Mouse (Mus musculus) kidney, adult 2 months (tissue): ENCODE measurements around the gene Odf2. TPM values are rescaled to one million over a fixed set of nuclear protein-coding genes. Genes with fewer than 3 reads are reported as not detected.
"Not testable (repeated sequence)": the region's sequence is repeated elsewhere in the genome, so short reads cannot be mapped to it uniquely, and the experiment has no call there.

ENCODE experiments used
- DNase-seq: peaks from one replicate; pipeline ENCODE4 v3.0.0; 2021
- H3K27ac ChIP-seq: fragments of 200-500 bp; 2 replicates; pipeline ENCODE4 v1.5.1; 2012; ENCODE audit warnings: low read depth, low read length, control low read depth, inconsistent platforms; ENCODE audit not compliant: insufficient read depth
- H3K27me3 ChIP-seq: fragments of 200-500 bp; replicated peaks from 2 replicates; pipeline ENCODE4 v1.6.1; 2012; ENCODE audit warnings: mild to moderate bottlenecking, moderate library complexity, low read length, inconsistent platforms; ENCODE audit not compliant: control insufficient read depth, insufficient read depth
- H3K36me3 ChIP-seq: fragments of 200-500 bp; 2 replicates; pipeline ENCODE4 v1.6.1; 2012; ENCODE audit warnings: mild to moderate bottlenecking, moderate library complexity, low read length, inconsistent platforms; ENCODE audit not compliant: control insufficient read depth, insufficient read depth
- H3K4me1 ChIP-seq: fragments of 200-500 bp; 2 replicates; pipeline ENCODE4 v1.6.1; 2011; ENCODE audit warnings: low read length; ENCODE audit not compliant: control insufficient read depth, insufficient read depth
- H3K4me3 ChIP-seq: fragments of 200-500 bp; 2 replicates; pipeline ENCODE4 v1.5.1; 2011; ENCODE audit warnings: mild to moderate bottlenecking, low read depth, low read length, control low read depth; ENCODE audit not compliant: insufficient read depth
- CTCF ChIP-seq: fragments of 200-500 bp; conservative IDR thresholded peaks from 2 replicates; pipeline ENCODE4 v1.5.1; 2011; ENCODE audit warnings: low read depth, mild to moderate bottlenecking, control low read depth, low read length, moderate library complexity, mixed read lengths; ENCODE audit not compliant: insufficient read depth, insufficient read length
- POLR2A ChIP-seq: fragments of 200-500 bp; IDR thresholded peaks from one replicate; pipeline ENCODE4 v1.6.1; 2011; ENCODE audit warnings: low read depth, low read length, control low read depth
- WGBS: fragments of 180-500 bp; shearing (Covaris S2); methylation state at CpG from one replicate; pipeline ENCODE4 v1.1.7; 2018; 5-methylcytosine and 5-hydroxymethylcytosine counted together
- polyA plus RNA-seq: library from polyadenylated mRNA; depleted of rRNA; stranded (reverse); fragments of >200 nt; gene quantifications from 2 replicates; pipeline ENCODE4 v1.2.3, GENCODE M21; 2012

Odf2 gene
- polyA plus RNA-seq, 1 experiment: 17.6 TPM

DNA sequence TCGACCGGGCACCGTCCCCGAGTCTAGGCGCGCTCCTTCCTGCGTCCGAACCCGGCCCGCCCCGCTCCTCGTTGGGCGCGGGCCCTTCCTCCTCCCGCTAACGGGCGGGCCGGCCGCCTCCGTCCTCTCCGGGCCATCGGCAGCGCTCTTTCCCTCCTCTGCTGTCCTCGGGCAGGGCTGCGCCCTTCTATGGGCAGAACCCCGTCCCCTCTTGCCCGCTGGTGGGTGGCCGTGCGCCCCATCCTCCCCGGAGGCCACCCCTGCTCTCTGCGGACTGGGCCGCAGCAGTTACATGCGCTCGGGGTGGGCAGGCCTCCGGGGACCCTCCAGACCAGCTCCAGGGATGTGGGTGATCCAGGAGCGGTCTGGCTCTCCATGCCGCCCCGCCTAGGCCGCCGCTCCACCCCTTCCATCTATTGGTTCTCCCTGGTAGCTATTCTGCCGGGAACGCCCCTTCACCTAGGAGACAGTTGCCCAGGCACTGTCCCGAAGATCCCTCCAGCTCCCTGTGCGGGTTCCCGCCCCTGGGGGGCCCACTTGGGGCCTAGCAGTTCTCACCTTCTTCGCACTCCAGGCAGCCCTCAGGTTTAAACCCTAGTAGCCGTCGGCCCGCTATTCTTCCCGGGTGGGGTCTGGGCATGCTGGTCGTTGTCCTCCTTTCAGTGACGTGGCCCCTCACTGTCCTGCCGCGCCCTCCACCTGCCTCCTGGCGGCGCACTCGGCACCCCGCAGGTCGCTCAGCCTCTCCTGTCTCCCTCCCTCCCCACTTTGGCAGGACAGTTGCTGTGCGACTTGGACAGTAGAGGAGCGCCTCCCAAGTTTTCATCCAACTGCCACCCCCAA is 1.2 kb downstream of the Odf2 start:
- TF ChIP-seq POLR2A (no peak), CTCF (no peak)
- under 1% methylated on average over 61 of the region's 61 CpGs for WGBS

DNA sequence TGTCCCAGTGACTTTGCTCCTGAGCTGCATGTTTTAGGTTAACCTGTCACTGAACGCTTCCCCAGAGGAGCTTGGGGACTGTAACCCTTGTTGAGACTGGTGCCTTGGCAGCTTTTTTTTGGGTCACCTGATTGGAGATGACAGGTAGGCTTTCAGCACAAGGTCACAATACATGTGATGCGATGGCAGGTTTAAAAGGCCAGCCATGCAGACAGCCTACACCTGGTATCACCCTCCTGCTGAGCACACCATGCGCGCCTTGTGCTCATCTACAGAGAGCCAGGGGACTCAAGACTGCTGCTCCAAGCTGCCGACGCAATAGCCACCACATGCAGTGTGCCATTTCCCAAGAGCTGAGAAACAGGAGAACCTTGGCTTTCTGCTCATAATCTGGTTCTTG is 2.8 kb downstream of the Odf2 start:
- DNase-seq: no peak
- peaks cover 8% of the 10 kb centered on the region; the same call in 1 of the 2 replicates for H3K4me1 ChIP-seq
- WGBS: 94% methylated on average over 6 of the region's 6 CpGs
- no peaks in the 10 kb centered on the region for H3K27me3 ChIP-seq
- no peak overlapping the region for H3K4me3 ChIP-seq
- H3K27ac ChIP-seq: no peak overlapping the region
- TF ChIP-seq CTCF (no peak), POLR2A (no peak)
- no peaks in the 10 kb centered on the region; the same call in 1 of the 2 replicates for H3K36me3 ChIP-seq

More for the DNA sequence above, 1.2 kb downstream of the Odf2 start:
- Histone ChIP-seq H3K4me3 (peak overlapping the region; percentile 75), H3K27me3 (no peaks in the 10 kb centered on the region), H3K36me3 (no peaks in the 10 kb centered on the region), H3K27ac (peak overlapping the region; percentile 28), H3K4me1 (peaks cover 8% of the 10 kb centered on the region; the same call in 1 of the 2 replicates)
- peak; percentile 92 for DNase-seq

DNA sequence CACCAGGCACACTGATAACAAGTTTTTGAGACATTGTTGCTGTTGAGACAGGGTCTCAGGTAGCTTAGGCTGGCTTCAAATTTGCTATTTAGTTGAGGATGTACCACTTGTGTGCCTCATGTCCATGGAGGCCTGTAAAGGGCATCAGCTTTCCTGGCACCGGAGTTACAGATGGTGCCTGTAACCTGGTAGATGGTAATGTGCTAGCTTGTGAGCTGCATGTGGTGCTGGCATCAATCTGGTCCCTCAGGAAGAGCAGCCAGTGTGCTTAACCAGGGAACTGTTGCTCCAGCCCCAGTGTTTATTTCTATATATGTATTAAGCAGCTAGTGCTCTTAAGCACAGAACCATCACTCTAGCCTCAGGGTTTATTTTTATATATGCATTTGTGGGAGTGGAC is 7.0 kb downstream of the Odf2 start:
- Histone ChIP-seq H3K36me3 (peaks cover 3% of the 10 kb centered on the region; the same call in 1 of the 2 replicates), H3K27ac (no peak overlapping the region), H3K27me3 (no peaks in the 10 kb centered on the region), H3K4me3 (no peak overlapping the region), H3K4me1 (no peaks in the 10 kb centered on the region; the same call in 1 of the 2 replicates)
- 91% methylated on average over 1 of the region's 1 CpGs for WGBS
- no peak for DNase-seq
- no peak for TF ChIP-seq CTCF

DNA sequence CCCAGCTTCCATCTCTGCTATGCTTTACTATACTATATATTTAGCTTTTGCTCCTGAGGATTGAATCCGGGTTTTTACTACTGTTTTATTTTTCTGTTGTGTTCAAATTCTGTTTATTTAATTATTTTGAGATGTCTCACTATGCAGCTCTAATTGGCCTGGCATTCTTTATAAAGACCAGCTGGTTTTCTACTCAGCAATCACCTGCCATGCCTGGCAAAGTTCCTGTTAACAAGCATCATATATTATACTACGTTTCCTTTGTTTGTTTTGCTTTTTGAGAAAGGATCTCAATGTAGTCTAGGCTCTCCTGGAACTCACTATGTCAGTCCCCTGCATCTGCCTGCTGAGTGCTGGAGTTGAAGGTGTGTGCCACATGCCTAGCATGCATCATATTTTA is 8.3 kb downstream of the Odf2 start:
- TF ChIP-seq CTCF: no peak
- no peak for TF ChIP-seq POLR2A
- H3K27ac ChIP-seq: no peak overlapping the region
- peaks cover 3% of the 10 kb centered on the region; the same call in 1 of the 2 replicates for H3K36me3 ChIP-seq
- no peaks in the 10 kb centered on the region for H3K4me1 ChIP-seq
- H3K4me3 ChIP-seq: no peak overlapping the region
- H3K27me3 ChIP-seq: no peaks in the 10 kb centered on the region
- WGBS: 78% methylated on average over 2 of the region's 2 CpGs
- DNase-seq: no peak

DNA sequence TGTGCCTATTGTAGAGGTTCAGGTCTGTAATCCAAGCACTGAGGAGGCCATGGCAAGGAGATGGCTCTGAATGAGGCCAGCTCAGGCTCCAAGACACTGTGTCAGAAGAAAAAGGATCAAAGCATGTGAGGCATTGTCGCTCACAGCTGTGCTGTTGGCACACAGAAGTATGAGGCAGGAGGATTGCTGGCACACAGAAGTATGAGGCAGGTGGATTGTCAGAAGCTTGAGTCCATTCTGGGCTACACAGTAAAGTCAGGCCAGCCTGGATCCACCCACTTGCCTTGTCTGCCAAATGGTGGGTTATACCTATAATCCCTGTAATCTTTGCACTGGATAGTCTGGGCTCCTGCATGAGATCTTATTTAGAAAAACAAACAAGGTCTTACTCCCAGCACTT is 9.1 kb downstream of the Odf2 start:
- H3K36me3 ChIP-seq: peaks cover 3% of the 10 kb centered on the region; the same call in 1 of the 2 replicates
- H3K4me1 ChIP-seq: no peaks in the 10 kb centered on the region
- no peak for DNase-seq
- WGBS: 97% methylated on average over 1 of the region's 1 CpGs
- H3K27ac ChIP-seq: no peak overlapping the region
- no peak for TF ChIP-seq CTCF
- no peak for TF ChIP-seq POLR2A
- no peak overlapping the region for H3K4me3 ChIP-seq
- H3K27me3 ChIP-seq: no peaks in the 10 kb centered on the region

DNA sequence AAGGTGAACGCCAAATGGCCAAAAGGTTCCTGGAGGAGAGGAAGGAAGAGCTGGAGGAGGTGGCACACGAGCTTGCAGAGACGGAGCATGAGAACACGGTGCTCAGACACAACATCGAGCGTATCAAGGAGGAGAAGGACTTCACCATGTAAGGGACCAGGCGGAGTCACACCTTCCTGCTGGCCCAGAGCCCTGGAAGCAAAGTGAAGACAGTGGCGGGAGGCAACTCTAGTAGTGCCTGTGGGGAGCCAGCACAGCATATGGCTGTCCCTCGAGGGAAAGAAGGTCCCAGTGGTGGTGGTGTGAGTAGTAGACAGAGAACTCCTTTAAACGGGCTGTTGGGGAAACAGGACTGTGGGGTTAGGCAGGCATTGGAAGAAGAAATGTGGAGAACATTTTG is 13.2 kb downstream of the Odf2 start:
- no peak for DNase-seq
- H3K4me3 ChIP-seq: no peak overlapping the region
- H3K4me1 ChIP-seq: no peaks in the 10 kb centered on the region
- H3K36me3 ChIP-seq: peaks cover 3% of the 10 kb centered on the region; the same call in 1 of the 2 replicates
- H3K27ac ChIP-seq: no peak overlapping the region
- WGBS: 86% methylated on average over 10 of the region's 10 CpGs
- H3K27me3 ChIP-seq: no peaks in the 10 kb centered on the region
- TF ChIP-seq POLR2A (no peak), CTCF (no peak)

DNA sequence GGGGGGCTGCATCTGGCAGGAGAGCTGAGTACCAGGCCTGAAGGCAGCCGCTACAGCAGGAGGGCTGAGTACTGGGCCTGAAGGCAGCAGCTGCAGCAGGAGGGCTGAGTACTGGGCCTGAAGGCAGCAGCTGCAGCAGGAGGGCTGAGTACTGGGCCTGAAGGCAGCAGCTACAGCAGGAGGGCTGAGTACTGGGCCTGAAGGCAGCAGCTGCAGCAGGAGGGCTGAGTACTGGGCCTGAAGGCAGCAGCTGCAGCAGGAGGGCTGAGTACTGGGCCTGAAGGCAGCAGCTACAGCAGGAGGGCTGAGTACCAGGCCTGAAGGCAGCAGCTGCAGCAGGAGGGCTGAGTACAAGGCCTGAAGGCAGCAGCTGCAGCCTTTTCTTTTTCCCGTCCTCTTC is 19.1 kb downstream of the Odf2 start:
- not testable (repeated sequence) for H3K27me3 ChIP-seq, DNase-seq, H3K36me3 ChIP-seq, H3K4me1 ChIP-seq, H3K27ac ChIP-seq, H3K4me3 ChIP-seq
- WGBS: 81% methylated on average over 2 of the region's 2 CpGs

DNA sequence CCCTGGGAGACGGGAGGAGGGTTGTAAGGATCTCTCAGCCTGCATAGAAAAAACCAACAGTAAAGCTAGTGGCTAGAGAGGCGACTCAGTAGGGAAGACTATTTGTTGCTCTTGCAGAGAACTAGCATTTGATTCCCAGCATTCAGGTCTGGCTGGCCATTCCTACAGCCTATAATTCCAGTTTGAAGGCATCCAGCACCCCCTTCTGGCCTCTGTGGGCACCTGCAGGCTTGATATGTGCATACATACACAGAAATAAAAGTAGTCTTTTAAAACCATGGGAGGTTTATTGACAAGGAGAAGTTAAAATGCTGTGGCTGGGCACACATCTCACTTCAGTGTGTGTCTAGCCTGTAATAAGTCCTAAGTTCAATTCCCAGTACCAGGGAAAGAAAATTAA is 21.0 kb downstream of the Odf2 start:
- Histone ChIP-seq H3K27me3 (no peaks in the 10 kb centered on the region), H3K36me3 (no peaks in the 10 kb centered on the region), H3K4me3 (no peak overlapping the region), H3K4me1 (no peaks in the 10 kb centered on the region), H3K27ac (no peak overlapping the region)
- TF ChIP-seq POLR2A (no peak), CTCF (peak; percentile 37; the same call in 1 of the 2 replicates)
- DNase-seq: no peak
- 96% methylated on average over 2 of the region's 2 CpGs for WGBS
